Mouse (Mus musculus): ENCODE data around the gene Zbtb17.

GRCm38 (mm10) chr4:141460481-141460880 lies 16.0 kb downstream of the Zbtb17 start:
- no peak for TF ChIP-seq POLR2A (IDR thresholded peaks at IDR 0.05; ENCODE audit: borderline replicate concordance, low read depth, low read length)
- no peak for TF ChIP-seq CTCF (IDR thresholded peaks at IDR 0.05; ENCODE audit: low read depth, low read length)
